Mouse (Mus musculus): ENCODE data around the gene Vasp.

DNA sequence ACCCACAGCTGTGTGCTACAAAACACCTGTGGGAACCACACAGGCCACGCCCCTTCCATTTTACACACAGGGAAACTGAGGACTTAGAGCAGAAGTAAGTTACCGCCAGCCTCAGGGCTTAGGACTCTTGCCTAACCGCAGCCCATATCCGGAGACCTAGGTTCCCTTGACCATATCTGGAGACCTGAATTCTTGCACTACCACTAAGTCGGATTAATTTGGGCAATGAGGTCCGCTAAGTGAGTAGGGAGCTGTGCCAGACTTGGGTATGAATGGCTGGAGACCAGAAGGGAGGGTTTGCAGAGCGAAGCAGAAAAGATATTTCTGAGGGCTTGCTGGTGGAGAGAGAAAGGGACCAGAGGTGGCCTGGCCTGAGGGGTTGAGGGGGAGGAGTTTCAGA is 57.2 kb downstream of the Vasp start:
- TF ChIP-seq POLR2A (IDR thresholded peaks at IDR 0.05; ENCODE audit: low read depth, low read length) (no peak), CTCF (IDR thresholded peaks at IDR 0.05; ENCODE audit: extremely low read depth, insufficient read depth, insufficient read length, insufficient replicate concordance) (no peak)
